Mouse (Mus musculus) olfactory bulb, adult 2 months (tissue): ENCODE data around the gene Zbtb45. TPM values are rescaled to one million over a fixed set of nuclear protein-coding genes. Genes with fewer than 3 reads are reported as not detected.

Experiments used
- H3K27ac ChIP-seq: fragments of 200-500 bp; 2 replicates; pipeline ENCODE4 v1.5.1; 2012; ENCODE audit warnings: low read depth, low read length; ENCODE audit not compliant: insufficient read depth
- H3K4me1 ChIP-seq: fragments of 200-500 bp; 2 replicates; pipeline ENCODE4 v1.6.1; 2012; ENCODE audit warnings: low read length; ENCODE audit not compliant: control insufficient read depth, insufficient read depth
- H3K4me3 ChIP-seq: fragments of 200-500 bp; 2 replicates; pipeline ENCODE4 v1.5.1; 2012; ENCODE audit warnings: mild to moderate bottlenecking, low read depth, low read length, moderate library complexity; ENCODE audit not compliant: insufficient read depth
- CTCF ChIP-seq: fragments of 200-500 bp; IDR thresholded peaks from 2 replicates; pipeline ENCODE4 v1.5.1; 2012; ENCODE audit warnings: low read depth, mild to moderate bottlenecking, low read length, moderate library complexity; ENCODE audit not compliant: insufficient read depth
- POLR2A ChIP-seq: fragments of 200-500 bp; IDR thresholded peaks from 2 replicates; pipeline ENCODE4 v1.6.1; 2012; ENCODE audit warnings: mild to moderate bottlenecking, low read depth, low read length, moderate library complexity; ENCODE audit not compliant: insufficient read depth
- WGBS: fragments of 180-500 bp; shearing (Covaris S2); methylation state at CpG from one replicate; pipeline ENCODE4 v1.1.7; 2018; 5-methylcytosine and 5-hydroxymethylcytosine counted together
- polyA plus RNA-seq: library from polyadenylated mRNA; stranded (reverse); fragments of >200 nt; gene quantifications from 2 replicates; pipeline ENCODE4 v1.2.4, GENCODE M21; 2012; ENCODE audit warnings: low replicate concordance; ENCODE audit not compliant: missing spikeins, insufficient read depth, insufficient read length

Zbtb45 gene
- polyA plus RNA-seq, 1 experiment = not detected

GRCm38 (mm10) chr7:13007341-13008092, 2.3 kb downstream of the Zbtb45 start:
- WGBS = 63% methylated on average over 57 of the region's 57 CpGs
- no peak overlapping the region for H3K27ac ChIP-seq
- no peak overlapping the region for H3K4me3 ChIP-seq
- no peak for TF ChIP-seq CTCF
- TF ChIP-seq POLR2A = no peak
- H3K4me1 ChIP-seq = peaks cover 16% of the 10 kb centered on the region

- 83% methylated on average over 10 of the region's 10 CpGs for WGBS
- Histone ChIP-seq H3K27ac (no peak overlapping the region), H3K4me3 (no peak overlapping the region), H3K4me1 (peaks cover 16% of the 10 kb centered on the region)
- TF ChIP-seq POLR2A = no peak
- no peak for TF ChIP-seq CTCF
Observed at GRCm38 (mm10) chr7:13006531-13006930, 3.3 kb downstream of the Zbtb45 start.

- Histone ChIP-seq H3K4me3 (no peak overlapping the region), H3K4me1 (peaks cover 16% of the 10 kb centered on the region), H3K27ac (no peak overlapping the region)
- TF ChIP-seq POLR2A (no peak), CTCF (no peak)
- 88% methylated on average over 17 of the region's 17 CpGs for WGBS
Observed at GRCm38 (mm10) chr7:13006011-13006410, 3.8 kb downstream of the Zbtb45 start.

- 81% methylated on average over 5 of the region's 5 CpGs for WGBS
Observed at GRCm38 (mm10) chr7:13003380-13003779, 6.5 kb downstream of the Zbtb45 start.

GRCm38 (mm10) chr7:13001584-13001983, 8.2 kb downstream of the Zbtb45 start:
- Histone ChIP-seq H3K4me1 (peaks cover 4% of the 10 kb centered on the region; the same call in 1 of the 2 replicates), H3K27ac (no peak overlapping the region), H3K4me3 (no peak overlapping the region)
- 77% methylated on average over 1 of the region's 1 CpGs for WGBS
- TF ChIP-seq POLR2A (no peak), CTCF (no peak)

More at GRCm38 (mm10) chr7:13003380-13003779, 6.5 kb downstream of the Zbtb45 start:
- no peak overlapping the region for H3K4me3 ChIP-seq
- no peak for TF ChIP-seq CTCF
- no peak for TF ChIP-seq POLR2A
- peaks cover 9% of the 10 kb centered on the region; the same call in 1 of the 2 replicates for H3K4me1 ChIP-seq
- no peak overlapping the region for H3K27ac ChIP-seq

GRCm38 (mm10) chr7:12998851-12999250, 11.0 kb downstream of the Zbtb45 start, which contains the start of gene Trim28:
Gene Trim28 (plus strand): TSS chr7:12999114.
- H3K4me1 ChIP-seq = no peaks in the 10 kb centered on the region
- H3K27ac ChIP-seq = no peak within 1 kb of the TSS
- no peak for TF ChIP-seq CTCF
- WGBS = 80% methylated on average over 3 of the region's 3 CpGs
- no peak within 1 kb of the TSS for H3K4me3 ChIP-seq

GRCm38 (mm10) chr7:12998053-12998452, 11.8 kb downstream of the Zbtb45 start, which contains the start of gene Slc27a5:
Gene Slc27a5 (minus strand): TSS chr7:12998192.
- TF ChIP-seq POLR2A (no peak), CTCF (no peak)
- Histone ChIP-seq H3K4me1 (no peaks in the 10 kb centered on the region), H3K4me3 (no peak within 1 kb of the TSS), H3K27ac (no peak within 1 kb of the TSS)
- WGBS = 76% methylated on average over 5 of the region's 5 CpGs

GRCm38 (mm10) chr7:12997230-12997629, 12.6 kb downstream of the Zbtb45 start:
- Histone ChIP-seq H3K27ac (no peak overlapping the region), H3K4me3 (no peak overlapping the region), H3K4me1 (no peaks in the 10 kb centered on the region)
- TF ChIP-seq CTCF (no peak), POLR2A (no peak)
- 71% methylated on average over 5 of the region's 5 CpGs for WGBS

GRCm38 (mm10) chr7:12995862-12996261, 14.0 kb downstream of the Zbtb45 start:
- no peak overlapping the region for H3K4me3 ChIP-seq
- no peak for TF ChIP-seq CTCF
- TF ChIP-seq POLR2A = no peak
- no peak overlapping the region for H3K27ac ChIP-seq
- H3K4me1 ChIP-seq = no peaks in the 10 kb centered on the region

- H3K27ac ChIP-seq = no peak overlapping the region
- H3K4me1 ChIP-seq = no peaks in the 10 kb centered on the region
- TF ChIP-seq POLR2A (no peak), CTCF (no peak)
- WGBS = 90% methylated on average over 10 of the region's 10 CpGs
- H3K4me3 ChIP-seq = no peak overlapping the region
Observed at GRCm38 (mm10) chr7:12993148-12993547, 16.7 kb downstream of the Zbtb45 start.
